Mouse (Mus musculus) embryonic facial prominence, embryonic 11.5 days (tissue): Measurements from ENCODE around the gene Olfr223. TPM values are rescaled to one million over a fixed set of nuclear protein-coding genes. Genes with fewer than 3 reads are reported as not detected.

Source experiments
- ATAC-seq: fragments of 200-750 bp; cut with Nextera tagmentation; replicated peaks from 2 replicates; pipeline ENCODE4 v1.8.0; 2017; ENCODE audit warnings: low read depth; ENCODE audit not compliant: insufficient number of reproducible peaks, low FRiP score, low TSS enrichment
- DNase-seq: peaks from one replicate; pipeline ENCODE4 v3.0.0-alpha.2; 2015; ENCODE audit warnings: low spot score
- H3K27ac ChIP-seq: fragments of 300-500 bp; sonication (generic); replicated peaks from 2 replicates; pipeline ENCODE4 v1.5.1; 2014; ENCODE audit warnings: mild to moderate bottlenecking, low read depth, low read length, control low read depth
- H3K27me3 ChIP-seq: fragments of 300-500 bp; sonication (generic); 2 replicates; pipeline ENCODE4 v1.6.1; 2014; ENCODE audit warnings: mild to moderate bottlenecking, low read length, moderate library complexity, mixed read lengths; ENCODE audit not compliant: control insufficient read depth, insufficient read depth
- H3K36me3 ChIP-seq: fragments of 300-500 bp; sonication (generic); replicated peaks from 2 replicates; pipeline ENCODE4 v1.6.1; 2014; ENCODE audit warnings: low read depth, mild to moderate bottlenecking, low read length, moderate library complexity, mixed read lengths; ENCODE audit not compliant: control insufficient read depth, insufficient read depth
- H3K4me1 ChIP-seq: fragments of 300-500 bp; sonication (generic); 2 replicates; pipeline ENCODE4 v1.6.1; 2014; ENCODE audit warnings: low read length, mixed read lengths; ENCODE audit not compliant: control insufficient read depth, insufficient read depth
- H3K4me2 ChIP-seq: fragments of 300-500 bp; sonication (generic); 2 replicates; pipeline ENCODE4 v1.6.1; 2014; ENCODE audit warnings: low read depth, mild to moderate bottlenecking, control low read depth, low read length, moderate library complexity
- H3K4me3 ChIP-seq: fragments of 300-500 bp; sonication (generic); 2 replicates; pipeline ENCODE4 v1.5.1; 2014; ENCODE audit warnings: low read depth, low read length, control low read depth
- H3K9ac ChIP-seq: fragments of 300-500 bp; sonication (generic); replicated peaks from 2 replicates; pipeline ENCODE4 v1.6.1; 2014; ENCODE audit warnings: mild to moderate bottlenecking, control low read depth, low read length
- H3K9me3 ChIP-seq: fragments of 300-500 bp; sonication (generic); replicated peaks from 2 replicates; pipeline ENCODE4 v1.6.1; 2016; ENCODE audit warnings: mild to moderate bottlenecking, low read length, inconsistent platforms, mixed read lengths; ENCODE audit not compliant: control insufficient read depth
- WGBS: fragments of 180-500 bp; shearing (Covaris S2); extraction: QIAGEN DNeasy Blood & Tissue Kit; methylation state at CpG from one replicate; pipeline ENCODE4 v1.1.7; 2014; 5-methylcytosine and 5-hydroxymethylcytosine counted together
- polyA plus RNA-seq: library from polyadenylated mRNA; unstranded; fragments of >200 nt; fragmentation: Nextera tagmentation; extraction: Ambion mirVana; gene quantifications from 2 replicates; pipeline ENCODE4 v1.2.1, GENCODE M21; 2014

The Olfr223 gene
- polyA plus RNA-seq, 1 experiment from 2014 or later, result not detected

- 82% methylated on average over 8 of the region's 8 CpGs for WGBS
- no peak for ATAC-seq
Observed at GRCm38 (mm10) chr11:59554535-59554934, 38.6 kb downstream of the Olfr223 start.

GRCm38 (mm10) chr11:59554127-59554526, 39.0 kb downstream of the Olfr223 start:
- H3K9me3 ChIP-seq, result no peaks in the 10 kb centered on the region
- no peak overlapping the region for H3K9ac ChIP-seq
- H3K27me3 ChIP-seq, result no peaks in the 10 kb centered on the region
- no peaks in the 10 kb centered on the region for H3K36me3 ChIP-seq
- no peak overlapping the region for H3K27ac ChIP-seq
- H3K4me3 ChIP-seq, result no peak overlapping the region
- H3K4me1 ChIP-seq, result no peaks in the 10 kb centered on the region
- ATAC-seq, result no peak
- H3K4me2 ChIP-seq, result no peak overlapping the region
- DNase-seq, result no peak
- 93% methylated on average over 11 of the region's 11 CpGs for WGBS

More at GRCm38 (mm10) chr11:59554535-59554934, 38.6 kb downstream of the Olfr223 start:
- DNase-seq, result no peak
- no peak overlapping the region for H3K4me2 ChIP-seq
- no peaks in the 10 kb centered on the region for H3K4me1 ChIP-seq
- H3K4me3 ChIP-seq, result no peak overlapping the region
- no peak overlapping the region for H3K27ac ChIP-seq
- H3K9me3 ChIP-seq, result no peaks in the 10 kb centered on the region
- no peaks in the 10 kb centered on the region for H3K36me3 ChIP-seq
- H3K9ac ChIP-seq, result no peak overlapping the region
- no peaks in the 10 kb centered on the region for H3K27me3 ChIP-seq

- Histone ChIP-seq H3K9me3 (no peaks in the 10 kb centered on the region), H3K4me2 (no peak overlapping the region), H3K4me3 (no peak overlapping the region), H3K4me1 (no peaks in the 10 kb centered on the region), H3K27me3 (no peaks in the 10 kb centered on the region), H3K9ac (no peak overlapping the region), H3K27ac (no peak overlapping the region), H3K36me3 (no peaks in the 10 kb centered on the region)
- DNase-seq (no peak), ATAC-seq (no peak)
- WGBS, result 89% methylated on average over 9 of the region's 9 CpGs
Observed at GRCm38 (mm10) chr11:59544005-59544404, 49.1 kb downstream of the Olfr223 start.

GRCm38 (mm10) chr11:59543376-59543775, 49.7 kb downstream of the Olfr223 start:
- Histone ChIP-seq H3K27me3 (no peaks in the 10 kb centered on the region), H3K36me3 (no peaks in the 10 kb centered on the region), H3K9ac (no peak overlapping the region), H3K9me3 (no peaks in the 10 kb centered on the region), H3K4me1 (no peaks in the 10 kb centered on the region), H3K4me3 (no peak overlapping the region), H3K27ac (no peak overlapping the region), H3K4me2 (no peak overlapping the region)
- ATAC-seq (no peak), DNase-seq (no peak)
- WGBS, result 87% methylated on average over 3 of the region's 3 CpGs

GRCm38 (mm10) chr11:59542442-59542841, 50.6 kb downstream of the Olfr223 start:
- H3K9me3 ChIP-seq, result no peaks in the 10 kb centered on the region
- DNase-seq, result no peak
- H3K9ac ChIP-seq, result no peak overlapping the region
- no peaks in the 10 kb centered on the region for H3K4me1 ChIP-seq
- H3K36me3 ChIP-seq, result no peaks in the 10 kb centered on the region
- 81% methylated on average over 6 of the region's 6 CpGs for WGBS
- no peak overlapping the region for H3K27ac ChIP-seq
- no peak for ATAC-seq
- H3K4me2 ChIP-seq, result no peak overlapping the region
- H3K4me3 ChIP-seq, result no peak overlapping the region
- H3K27me3 ChIP-seq, result no peaks in the 10 kb centered on the region

GRCm38 (mm10) chr11:59541324-59541723, 51.8 kb downstream of the Olfr223 start, which contains the start of gene Nlrp3:
Nlrp3 (plus strand) TSS chr11:59541568.
- DNase-seq (no peak), ATAC-seq (no peak)
- Histone ChIP-seq H3K9ac (no peak within 1 kb of the TSS), H3K4me2 (no peak within 1 kb of the TSS), H3K27ac (no peak within 1 kb of the TSS), H3K36me3 (no peaks in the 10 kb centered on the region), H3K4me1 (no peaks in the 10 kb centered on the region), H3K4me3 (no peak within 1 kb of the TSS), H3K9me3 (no peaks in the 10 kb centered on the region), H3K27me3 (no peaks in the 10 kb centered on the region)
- 46% methylated on average over 3 of the region's 3 CpGs for WGBS

GRCm38 (mm10) chr11:59540123-59540522, 53.0 kb downstream of the Olfr223 start:
- no peaks in the 10 kb centered on the region for H3K9me3 ChIP-seq
- 77% methylated on average over 3 of the region's 3 CpGs for WGBS
- no peak overlapping the region for H3K4me3 ChIP-seq
- H3K4me2 ChIP-seq, result no peak overlapping the region
- H3K27ac ChIP-seq, result no peak overlapping the region
- ATAC-seq, result no peak
- DNase-seq, result no peak
- H3K9ac ChIP-seq, result no peak overlapping the region
- no peaks in the 10 kb centered on the region for H3K36me3 ChIP-seq
- no peaks in the 10 kb centered on the region for H3K4me1 ChIP-seq
- H3K27me3 ChIP-seq, result no peaks in the 10 kb centered on the region
